Mouse (Mus musculus) midbrain, postnatal 0 days (tissue): ENCODE results near the gene Slc37a4. TPM values are rescaled to one million over a fixed set of nuclear protein-coding genes. Genes with fewer than 3 reads are reported as not detected.

ENCODE experiments used
- ATAC-seq: fragments of 200-750 bp; cut with Nextera tagmentation; 2 replicates; pipeline ENCODE4 v1.8.0; 2017; ENCODE audit warnings: moderate number of reproducible peaks, mild to moderate bottlenecking, moderate TSS enrichment, moderate library complexity; ENCODE audit not compliant: low FRiP score
- DNase-seq: peaks from one replicate; pipeline ENCODE4 v3.0.0-alpha.2; 2015; ENCODE audit warnings: low spot score
- H3K27ac ChIP-seq: fragments of 300-500 bp; sonication (generic); 2 replicates; pipeline ENCODE4 v1.5.1; 2014; ENCODE audit warnings: low read depth, mild to moderate bottlenecking, low read length, mixed read lengths
- H3K27me3 ChIP-seq: fragments of 300-500 bp; sonication (generic); 2 replicates; pipeline ENCODE4 v1.6.1; 2014; ENCODE audit warnings: low read length, control low read depth, mixed read lengths; ENCODE audit not compliant: insufficient read depth
- H3K36me3 ChIP-seq: fragments of 300-500 bp; sonication (generic); 2 replicates; pipeline ENCODE4 v1.6.1; 2014; ENCODE audit warnings: low read length, control low read depth, mixed read lengths; ENCODE audit not compliant: insufficient read depth
- H3K4me1 ChIP-seq: fragments of 300-500 bp; sonication (generic); 2 replicates; pipeline ENCODE4 v1.6.1; 2014; ENCODE audit warnings: mild to moderate bottlenecking, control low read depth, antibody characterized with exemption, low read length, mixed read lengths; ENCODE audit not compliant: insufficient read depth
- H3K4me2 ChIP-seq: fragments of 300-500 bp; sonication (generic); 2 replicates; pipeline ENCODE4 v1.6.1; 2014; ENCODE audit warnings: low read depth, mild to moderate bottlenecking, low read length, mixed read lengths; ENCODE audit not compliant: poor library complexity, severe bottlenecking
- H3K4me3 ChIP-seq: fragments of 300-500 bp; sonication (generic); 2 replicates; pipeline ENCODE4 v1.5.1; 2014; ENCODE audit warnings: low read depth, mild to moderate bottlenecking, low read length, moderate library complexity
- H3K9ac ChIP-seq: fragments of 300-500 bp; sonication (generic); replicated peaks from 2 replicates; pipeline ENCODE4 v1.6.1; 2014; ENCODE audit warnings: mild to moderate bottlenecking, low read length, moderate library complexity, mixed read lengths; ENCODE audit not compliant: poor library complexity, severe bottlenecking
- H3K9me3 ChIP-seq: fragments of 300-500 bp; sonication (generic); 2 replicates; pipeline ENCODE4 v1.6.1; 2016; ENCODE audit warnings: low read length, control low read depth
- CTCF ChIP-seq: IDR thresholded peaks from 2 replicates; pipeline ENCODE4 v1.5.1; 2016; ENCODE audit warnings: antibody characterized with exemption, mild to moderate bottlenecking
- WGBS: fragments of 180-500 bp; shearing (Covaris S2); extraction: QIAGEN DNeasy Blood & Tissue Kit; methylation state at CpG from one replicate; pipeline ENCODE4 v1.1.7; 2014; 5-methylcytosine and 5-hydroxymethylcytosine counted together
- polyA plus RNA-seq: library from polyadenylated mRNA; unstranded; fragments of >200 nt; fragmentation: Nextera tagmentation; extraction: Ambion mirVana; gene quantifications from 2 replicates; pipeline ENCODE4 v1.2.1, GENCODE M21; 2015
- total RNA-seq: library from RNA; depleted of rRNA; stranded (reverse); fragments of >200 nt; gene quantifications from 2 replicates; pipeline ENCODE4 v1.2.3, GENCODE M21; 2014

Slc37a4 gene
- total and polyA plus RNA-seq, 2 experiments from 2014 or later: 35.9 to 99.6 TPM

DNA sequence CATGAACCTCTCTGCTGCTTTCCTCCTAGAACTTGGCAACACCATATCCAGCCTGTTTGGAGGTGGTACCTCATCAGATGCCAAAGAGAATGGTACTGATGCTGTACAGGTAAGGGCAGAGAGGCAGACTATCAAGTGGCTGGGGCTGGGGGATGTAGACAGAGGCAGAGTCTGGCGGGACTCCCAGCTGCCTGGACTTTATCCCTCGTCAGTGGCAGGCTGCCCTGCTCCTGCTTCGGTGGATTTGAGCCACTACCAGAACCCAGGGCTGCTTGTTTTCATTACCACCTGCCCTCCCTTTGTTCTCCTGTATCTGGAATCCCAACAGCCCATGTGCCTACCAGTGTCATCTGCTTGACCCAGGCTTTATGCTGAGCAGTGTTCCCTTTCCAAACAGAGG, 9.4 kb upstream of the Slc37a4 start:
- no peak for TF ChIP-seq CTCF
- H3K36me3 ChIP-seq: peaks cover 80% of the 10 kb centered on the region
- ATAC-seq (no peak), DNase-seq (no peak)
- H3K4me3 ChIP-seq: no peak overlapping the region
- H3K9ac ChIP-seq: no peak overlapping the region
- WGBS: 81% methylated on average over 3 of the region's 3 CpGs
- no peaks in the 10 kb centered on the region for H3K9me3 ChIP-seq
- H3K27me3 ChIP-seq: no peaks in the 10 kb centered on the region
- no peak overlapping the region for H3K4me2 ChIP-seq
- no peak overlapping the region for H3K27ac ChIP-seq
- no peaks in the 10 kb centered on the region for H3K4me1 ChIP-seq

- Histone ChIP-seq H3K4me3 (no peak overlapping the region), H3K27ac (no peak overlapping the region), H3K4me1 (no peaks in the 10 kb centered on the region), H3K9ac (no peak overlapping the region), H3K4me2 (no peak overlapping the region), H3K36me3 (peaks cover 60% of the 10 kb centered on the region), H3K27me3 (no peaks in the 10 kb centered on the region), H3K9me3 (no peaks in the 10 kb centered on the region)
- WGBS: 64% methylated on average over 8 of the region's 8 CpGs
- DNase-seq (peak; percentile 50), ATAC-seq (no peak)
- TF ChIP-seq CTCF: peak; percentile 82
These were observed 7.4 kb upstream of the Slc37a4 start for GRCm38 (mm10) chr9:44389273-44389672.

DNA sequence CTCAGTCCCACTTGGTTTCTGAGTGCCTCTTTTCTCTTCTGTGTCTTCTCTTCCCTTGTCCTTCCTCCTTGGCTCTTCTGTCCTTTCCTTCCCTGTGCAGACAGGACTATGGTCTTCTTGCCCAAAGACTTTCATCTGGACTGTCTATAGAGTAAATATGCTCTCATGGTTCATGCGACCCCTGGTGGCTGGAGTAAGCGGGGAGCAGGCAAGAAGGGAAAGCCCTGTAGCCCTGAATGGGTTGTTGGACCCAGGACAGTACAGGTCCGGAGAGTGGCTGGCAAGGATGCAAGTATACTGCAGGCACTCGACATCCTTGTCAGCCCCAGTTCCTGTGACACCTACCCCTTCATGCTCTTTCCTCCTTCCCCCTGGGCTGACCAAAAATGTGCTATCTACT, 5.2 kb upstream of the Slc37a4 start:
- DNase-seq (peak; percentile 61), ATAC-seq (peak; percentile 50; the same call in 1 of the 2 replicates)
- no peak overlapping the region; the same call in 1 of the 2 replicates for H3K27ac ChIP-seq
- H3K9me3 ChIP-seq: no peaks in the 10 kb centered on the region
- TF ChIP-seq CTCF: peak; percentile 89
- no peaks in the 10 kb centered on the region for H3K4me1 ChIP-seq
- H3K27me3 ChIP-seq: no peaks in the 10 kb centered on the region
- 36% methylated on average over 4 of the region's 4 CpGs for WGBS
- peaks cover 38% of the 10 kb centered on the region for H3K36me3 ChIP-seq
- H3K4me3 ChIP-seq: no peak overlapping the region
- H3K9ac ChIP-seq: no peak overlapping the region
- no peak overlapping the region for H3K4me2 ChIP-seq

- peak overlapping the region; percentile 84 for H3K4me2 ChIP-seq
- no peaks in the 10 kb centered on the region for H3K27me3 ChIP-seq
- no peak overlapping the region for H3K27ac ChIP-seq
- peaks cover 5% of the 10 kb centered on the region; the same call in 1 of the 2 replicates for H3K4me1 ChIP-seq
- ATAC-seq: no peak
- WGBS: 22% methylated on average over 4 of the region's 4 CpGs
- H3K4me3 ChIP-seq: peak overlapping the region; percentile 81; the same call in 1 of the 2 replicates
- no peaks in the 10 kb centered on the region for H3K9me3 ChIP-seq
- H3K36me3 ChIP-seq: peaks cover 31% of the 10 kb centered on the region
- no peak; the same call in 1 of the 2 replicates for TF ChIP-seq CTCF
- peak overlapping the region; percentile 30; the same call in 1 of the 2 replicates for H3K9ac ChIP-seq
- DNase-seq: peak; percentile 17
These were observed 1.4 kb downstream of the Slc37a4 start for GRCm38 (mm10) chr9:44398087-44398486.

DNA sequence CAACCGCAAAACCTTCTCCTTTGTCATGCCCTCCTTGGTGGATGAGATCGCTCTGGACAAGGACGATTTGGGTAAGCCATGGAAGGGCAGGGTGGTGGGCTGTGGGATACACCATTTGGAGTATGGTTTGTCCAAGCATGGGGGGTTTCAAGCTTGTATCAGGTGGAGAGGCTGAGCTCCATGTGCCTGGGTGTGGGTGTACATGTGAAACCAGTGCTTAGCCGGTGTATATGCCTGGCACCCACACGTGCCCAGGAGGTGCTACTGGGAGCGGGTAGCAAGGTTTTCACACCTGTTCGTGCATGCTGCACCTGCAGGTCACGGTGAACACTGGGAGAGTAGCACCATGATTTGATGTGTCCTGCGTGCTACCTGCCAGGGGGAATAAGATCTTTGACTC, 1.9 kb downstream of the Slc37a4 start:
- no peak overlapping the region for H3K27ac ChIP-seq
- H3K4me3 ChIP-seq: no peak overlapping the region
- 0 out of 2 replicates have a peak overlapping the region, but pooled peaks have one; percentile 30 for H3K9ac ChIP-seq
- ATAC-seq (no peak), DNase-seq (no peak)
- H3K27me3 ChIP-seq: no peaks in the 10 kb centered on the region
- H3K4me2 ChIP-seq: peak overlapping the region; percentile 84; the same call in 1 of the 2 replicates
- TF ChIP-seq CTCF: no peak
- H3K9me3 ChIP-seq: no peaks in the 10 kb centered on the region
- WGBS: 86% methylated on average over 9 of the region's 9 CpGs
- H3K36me3 ChIP-seq: peaks cover 36% of the 10 kb centered on the region
- peaks cover 5% of the 10 kb centered on the region; the same call in 1 of the 2 replicates for H3K4me1 ChIP-seq

DNA sequence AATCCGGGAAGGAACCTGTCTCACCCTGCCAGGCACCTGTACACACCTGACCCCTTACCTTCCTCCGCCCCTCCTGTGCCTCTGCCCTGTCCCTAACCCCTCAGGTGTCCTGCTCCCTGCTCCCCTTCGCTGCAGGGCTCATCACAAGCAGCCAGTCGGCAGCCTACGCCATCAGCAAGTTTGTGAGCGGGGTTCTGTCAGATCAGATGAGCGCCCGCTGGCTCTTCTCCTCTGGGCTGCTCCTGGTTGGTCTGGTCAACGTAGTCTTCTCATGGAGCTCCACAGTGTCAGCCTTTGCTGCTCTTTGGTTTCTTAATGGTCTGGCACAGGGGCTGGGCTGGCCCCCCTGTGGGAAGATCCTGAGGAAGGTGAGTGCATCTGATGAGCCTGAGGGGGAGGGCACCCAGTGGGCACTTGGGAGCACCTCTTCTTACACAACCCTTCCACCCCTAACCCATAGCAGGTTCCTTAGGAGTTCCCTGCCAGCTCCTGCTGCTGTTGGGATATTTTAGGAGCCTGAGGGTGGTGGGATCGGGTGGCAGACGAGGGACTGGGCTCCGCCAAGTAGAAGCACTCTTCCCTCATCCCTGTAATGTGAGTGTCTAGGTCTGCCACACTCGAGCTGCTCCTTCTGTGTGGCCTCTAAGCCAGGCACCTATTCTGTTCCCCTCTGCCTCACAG, 2.6 kb downstream of the Slc37a4 start:
- Histone ChIP-seq H3K9ac (0 out of 2 replicates have a peak overlapping the region, but pooled peaks have one; percentile 8), H3K36me3 (peaks cover 43% of the 10 kb centered on the region), H3K4me2 (no peak overlapping the region), H3K4me3 (no peak overlapping the region), H3K27ac (no peak overlapping the region), H3K27me3 (no peaks in the 10 kb centered on the region), H3K4me1 (peaks cover 5% of the 10 kb centered on the region; the same call in 1 of the 2 replicates), H3K9me3 (no peaks in the 10 kb centered on the region)
- WGBS: 87% methylated on average over 13 of the region's 13 CpGs
- ATAC-seq (no peak), DNase-seq (no peak)
- TF ChIP-seq CTCF: no peak
